Mouse (Mus musculus) neutrophil, adult 83 days (primary cell): Measurements from ENCODE around the gene Cep78. TPM values are rescaled to one million over a fixed set of nuclear protein-coding genes. Genes with fewer than 3 reads are reported as not detected.

Experiments used
- total RNA-seq, 2 experiments: library from RNA; stranded (reverse); gene quantifications; one replicate each; pipeline ENCODE4 v1.2.4; 2023

Cep78 gene
- 1 to 10 TPM; 8.0 to 8.5 TPM for total RNA-seq

GRCm38 (mm10) chr19:15984449-15985171, at the start of gene Cep78:
Gene Cep78, minus strand, starts transcription at chr19:15984989.

GRCm38 (mm10) chr19:15947237-15947636, 37.6 kb downstream of the Cep78 start, which contains the start of gene Psat1:
Gene Psat1, minus strand, starts transcription at chr19:15947337.

Other genes with a start within 250 kb of the Cep78 start
- 10 to 100 TPM; 25.1 to 27.4 TPM for gene Psat1, start 37.7 kb downstream of the Cep78 start, total RNA-seq
- 10 to 100 TPM; 63.1 to 65.1 TPM for gene Gnaq, start 147.8 kb upstream of the Cep78 start, total RNA-seq